Mouse (Mus musculus) limb, embryonic 13.5 days (tissue): ENCODE measurements at regions not wholly inside any gene's neighbourhood (a gene's known extent, or its start where the extent isn't known, plus 50 kb on each side); places are given as distances from the start of the nearest gene placed in this dataset.

Source experiments
- ATAC-seq: fragments of 200-750 bp; cut with Nextera tagmentation; 2 replicates; pipeline ENCODE4 v1.8.0; 2017; ENCODE audit warnings: low read depth, moderate number of reproducible peaks, moderate TSS enrichment; ENCODE audit not compliant: low FRiP score
- H3K27ac ChIP-seq: fragments of 300-500 bp; sonication (generic); 2 replicates; pipeline ENCODE4 v1.5.1; 2015; ENCODE audit warnings: inconsistent platforms, mild to moderate bottlenecking, moderate library complexity
- H3K27me3 ChIP-seq: fragments of 300-500 bp; sonication (generic); 2 replicates; pipeline ENCODE4 v1.6.1; 2015; ENCODE audit warnings: mild to moderate bottlenecking, inconsistent platforms
- H3K36me3 ChIP-seq: fragments of 300-500 bp; sonication (generic); 2 replicates; pipeline ENCODE4 v1.6.1; 2015; ENCODE audit warnings: inconsistent platforms, mild to moderate bottlenecking, moderate library complexity
- H3K4me1 ChIP-seq: fragments of 300-500 bp; sonication (generic); 2 replicates; pipeline ENCODE4 v1.6.1; 2015; ENCODE audit warnings: inconsistent platforms
- H3K4me2 ChIP-seq: fragments of 300-500 bp; sonication (generic); replicated peaks from 2 replicates; pipeline ENCODE4 v1.6.1; 2015; ENCODE audit warnings: inconsistent platforms, mild to moderate bottlenecking, moderate library complexity
- H3K4me3 ChIP-seq: fragments of 300-500 bp; sonication (generic); 2 replicates; pipeline ENCODE4 v1.5.1; 2015; ENCODE audit warnings: moderate library complexity, mild to moderate bottlenecking, inconsistent platforms
- H3K9ac ChIP-seq: fragments of 300-500 bp; sonication (generic); 2 replicates; pipeline ENCODE4 v1.6.1; 2015; ENCODE audit warnings: mild to moderate bottlenecking, inconsistent platforms
- H3K9me3 ChIP-seq: fragments of 300-500 bp; sonication (generic); 2 replicates; pipeline ENCODE4 v1.6.1; 2016; ENCODE audit warnings: inconsistent platforms
- WGBS: fragments of 180-500 bp; shearing (Covaris S2); methylation state at CpG from one replicate; pipeline ENCODE4 v1.1.7; 2015; 5-methylcytosine and 5-hydroxymethylcytosine counted together

DNA sequence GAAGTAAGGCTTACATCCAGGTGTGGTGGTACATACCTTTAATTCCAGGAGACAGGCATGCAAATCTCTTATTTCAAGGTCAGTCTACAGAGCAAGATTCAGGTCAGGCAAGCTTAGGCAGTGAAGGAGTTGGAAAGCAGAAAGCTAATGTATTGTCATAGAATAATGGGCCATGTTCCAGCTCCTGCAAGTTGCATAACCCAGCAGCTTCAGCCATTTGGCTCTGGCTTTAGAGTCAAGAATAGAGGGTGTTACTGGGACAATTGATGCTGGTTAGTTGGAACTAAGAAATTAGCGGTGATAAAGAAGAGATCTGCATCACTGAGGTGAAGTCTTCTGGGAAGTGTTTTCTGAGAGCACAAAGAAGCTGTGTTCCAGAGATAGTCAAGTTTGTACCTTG lies 565.3 kb upstream of the Jag1 start:
- Histone ChIP-seq H3K9me3 (no peaks in the 10 kb centered on the region), H3K4me3 (no peak overlapping the region), H3K4me2 (no peak overlapping the region), H3K4me1 (no peaks in the 10 kb centered on the region), H3K9ac (no peak overlapping the region), H3K36me3 (no peaks in the 10 kb centered on the region; the same call in 1 of the 2 replicates), H3K27me3 (no peaks in the 10 kb centered on the region), H3K27ac (no peak overlapping the region)
- 100% methylated on average over 1 of the region's 1 CpGs for WGBS
- no peak for ATAC-seq

DNA sequence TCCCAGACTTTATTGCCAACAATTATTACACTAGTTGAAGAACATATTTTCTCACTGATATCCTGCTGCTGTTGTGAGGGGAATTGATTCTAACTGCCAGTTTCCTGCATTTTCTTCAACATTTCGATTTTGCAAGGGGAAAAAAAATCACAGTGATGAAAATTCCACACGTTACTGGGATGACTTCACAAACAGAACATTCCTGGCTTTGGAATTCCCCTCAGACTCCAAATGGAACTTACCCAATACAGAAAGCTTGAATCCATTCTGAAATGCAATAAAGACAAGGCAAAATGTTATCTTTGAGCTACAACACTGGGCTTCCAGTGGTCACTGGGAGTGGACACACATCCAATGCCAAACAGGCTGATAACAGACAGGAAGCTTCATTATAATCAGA lies 546.7 kb upstream of the Jag1 start:
- no peak overlapping the region for H3K4me2 ChIP-seq
- H3K27ac ChIP-seq, result no peak overlapping the region
- no peaks in the 10 kb centered on the region for H3K9me3 ChIP-seq
- peaks cover 5% of the 10 kb centered on the region; the same call in 1 of the 2 replicates for H3K4me1 ChIP-seq
- H3K36me3 ChIP-seq, result no peaks in the 10 kb centered on the region
- H3K9ac ChIP-seq, result no peak overlapping the region
- H3K4me3 ChIP-seq, result no peak overlapping the region
- no peak for ATAC-seq
- no peaks in the 10 kb centered on the region for H3K27me3 ChIP-seq
- 32% methylated on average over 2 of the region's 2 CpGs for WGBS

DNA sequence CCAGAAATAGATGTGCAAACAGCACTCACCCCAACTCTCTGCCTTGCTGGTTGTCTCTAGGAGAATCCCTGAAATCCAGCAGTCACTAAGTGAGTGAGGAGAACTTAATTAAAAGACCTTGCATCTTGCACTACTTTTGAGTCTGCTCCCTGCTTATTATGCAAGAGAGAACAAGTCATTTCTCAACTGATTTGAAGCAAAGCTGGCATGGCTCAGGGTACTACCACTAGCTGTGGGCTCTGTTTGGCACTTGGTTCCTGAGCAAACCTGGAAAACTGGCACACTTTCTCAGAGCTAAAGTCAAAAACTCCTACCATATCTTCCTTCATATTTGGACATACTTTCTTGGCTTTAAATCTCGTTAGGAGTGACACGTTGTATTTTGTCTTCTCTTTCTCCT lies 545.8 kb upstream of the Jag1 start:
- no peaks in the 10 kb centered on the region for H3K27me3 ChIP-seq
- no peak overlapping the region for H3K27ac ChIP-seq
- no peak overlapping the region for H3K4me3 ChIP-seq
- H3K4me2 ChIP-seq, result no peak overlapping the region
- H3K4me1 ChIP-seq, result peaks cover 5% of the 10 kb centered on the region; the same call in 1 of the 2 replicates
- no peaks in the 10 kb centered on the region for H3K36me3 ChIP-seq
- WGBS, result 98% methylated on average over 2 of the region's 2 CpGs
- ATAC-seq, result no peak
- H3K9me3 ChIP-seq, result no peaks in the 10 kb centered on the region
- H3K9ac ChIP-seq, result no peak overlapping the region

DNA sequence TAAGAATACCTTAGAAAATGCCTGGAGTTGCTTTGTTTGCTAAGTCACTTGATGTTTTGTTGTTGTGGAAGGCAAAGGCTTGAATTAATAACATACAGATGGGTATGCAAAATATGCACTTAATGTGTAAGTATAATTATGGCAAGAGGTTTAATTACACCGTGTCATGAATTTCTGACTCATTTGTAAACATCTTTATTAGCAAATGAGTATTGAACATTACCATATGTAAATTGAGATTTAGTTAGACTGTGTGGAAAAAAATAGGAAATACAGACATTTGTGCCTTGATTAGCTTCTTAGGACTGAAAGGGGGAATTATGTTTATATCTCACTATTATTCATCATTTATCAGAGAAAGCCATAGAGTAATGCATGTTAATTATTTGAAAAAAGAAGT lies 544.0 kb upstream of the Jag1 start:
- no peak for ATAC-seq
- Histone ChIP-seq H3K27ac (no peak overlapping the region), H3K27me3 (no peaks in the 10 kb centered on the region), H3K4me3 (no peak overlapping the region), H3K4me1 (peaks cover 5% of the 10 kb centered on the region; the same call in 1 of the 2 replicates), H3K36me3 (no peaks in the 10 kb centered on the region), H3K9ac (no peak overlapping the region), H3K9me3 (no peaks in the 10 kb centered on the region), H3K4me2 (no peak overlapping the region)
- WGBS, result 80% methylated on average over 1 of the region's 1 CpGs

DNA sequence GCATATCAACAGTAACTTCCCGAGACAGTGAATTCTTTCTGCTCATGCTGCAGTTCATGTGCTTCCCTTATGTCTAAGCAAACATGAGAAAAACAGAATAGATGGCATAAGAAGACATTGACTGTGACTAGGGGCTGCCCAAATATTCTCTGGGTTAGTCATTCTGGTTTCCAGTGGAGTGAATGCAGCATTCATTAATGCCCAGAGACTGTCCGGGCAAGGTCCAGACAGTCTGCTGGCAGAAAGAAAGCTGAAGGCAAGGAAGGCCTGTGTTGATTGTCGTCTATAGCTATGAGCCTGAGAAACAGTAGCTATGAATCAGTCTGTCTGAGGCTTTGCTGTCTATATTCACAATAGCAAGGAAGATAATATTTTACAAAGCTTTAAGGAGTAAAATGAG lies 537.9 kb upstream of the Jag1 start:
- no peaks in the 10 kb centered on the region for H3K27me3 ChIP-seq
- H3K9ac ChIP-seq, result no peak overlapping the region
- ATAC-seq, result no peak
- no peaks in the 10 kb centered on the region for H3K36me3 ChIP-seq
- H3K4me3 ChIP-seq, result no peak overlapping the region
- no peak overlapping the region for H3K4me2 ChIP-seq
- WGBS, result 87% methylated on average over 3 of the region's 3 CpGs
- no peaks in the 10 kb centered on the region for H3K4me1 ChIP-seq
- no peaks in the 10 kb centered on the region; the same call in 1 of the 2 replicates for H3K9me3 ChIP-seq
- H3K27ac ChIP-seq, result no peak overlapping the region

DNA sequence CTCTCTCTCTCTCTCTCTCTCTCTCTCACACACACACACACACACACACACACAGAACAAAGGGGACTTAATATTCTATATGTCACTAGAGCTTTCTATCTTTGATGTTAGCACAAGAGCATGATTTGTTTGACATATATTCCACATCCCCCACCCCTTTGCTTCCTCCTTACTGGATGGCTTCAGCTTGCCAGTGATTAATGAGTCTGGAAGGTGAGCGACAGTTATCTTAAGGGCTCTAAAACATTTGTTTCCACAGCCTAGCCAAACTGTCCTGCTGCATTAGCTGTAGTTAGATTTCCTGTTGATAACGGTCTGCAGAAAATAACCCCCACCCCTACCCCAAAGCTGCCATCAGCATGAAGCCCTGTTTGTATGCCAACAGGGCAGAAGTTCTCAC lies 527.7 kb upstream of the Jag1 start:
- WGBS, result 38% methylated on average over 2 of the region's 2 CpGs
- H3K36me3 ChIP-seq, result no peaks in the 10 kb centered on the region
- no peak overlapping the region for H3K4me3 ChIP-seq
- no peak for ATAC-seq
- H3K9ac ChIP-seq, result no peak overlapping the region
- no peaks in the 10 kb centered on the region for H3K9me3 ChIP-seq
- H3K27me3 ChIP-seq, result no peaks in the 10 kb centered on the region
- no peak overlapping the region for H3K27ac ChIP-seq
- H3K4me1 ChIP-seq, result no peaks in the 10 kb centered on the region
- no peak overlapping the region for H3K4me2 ChIP-seq

DNA sequence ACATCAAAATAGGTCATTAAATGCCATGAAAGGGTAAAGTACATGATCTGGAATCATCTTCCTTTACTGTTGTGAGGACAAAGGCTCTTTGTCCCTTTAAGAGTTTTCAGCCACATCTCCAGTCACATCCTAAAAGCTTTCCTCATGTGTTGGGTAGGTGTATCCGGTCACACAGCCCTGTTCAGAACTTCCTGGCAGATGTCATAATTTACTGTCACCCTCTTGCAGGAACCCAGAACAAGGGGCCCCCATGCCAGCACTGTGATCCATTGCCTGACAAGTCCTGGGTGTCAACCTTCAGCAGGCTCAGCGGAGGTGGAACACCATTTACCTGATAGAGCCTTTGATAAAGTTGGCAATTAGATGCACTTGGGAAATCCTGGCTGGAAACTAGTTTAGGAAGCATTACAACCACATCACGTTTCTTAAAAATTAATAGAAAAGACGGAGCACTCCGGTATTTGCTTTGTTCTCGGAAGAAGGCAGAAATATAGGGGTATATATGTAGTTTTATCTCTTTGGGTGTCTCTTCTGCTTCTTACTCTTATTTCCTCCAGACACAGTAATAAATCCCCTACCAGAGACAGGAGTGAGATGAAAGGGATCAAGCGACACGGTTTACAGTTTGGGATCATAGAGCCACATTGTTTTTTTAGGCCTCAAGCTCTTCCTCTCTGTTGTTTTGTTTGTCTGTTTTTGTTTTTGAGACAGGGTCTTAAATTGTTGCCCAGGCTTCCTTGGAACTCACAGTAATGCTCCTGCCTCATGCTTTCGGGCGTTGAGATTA lies 527.0 kb upstream of the Jag1 start:
- Histone ChIP-seq H3K9ac (no peak overlapping the region), H3K36me3 (no peaks in the 10 kb centered on the region), H3K27ac (no peak overlapping the region), H3K27me3 (no peaks in the 10 kb centered on the region), H3K4me3 (no peak overlapping the region), H3K4me2 (no peak overlapping the region), H3K4me1 (no peaks in the 10 kb centered on the region), H3K9me3 (no peaks in the 10 kb centered on the region)
- no peak for ATAC-seq
- 44% methylated on average over 10 of the region's 10 CpGs for WGBS

DNA sequence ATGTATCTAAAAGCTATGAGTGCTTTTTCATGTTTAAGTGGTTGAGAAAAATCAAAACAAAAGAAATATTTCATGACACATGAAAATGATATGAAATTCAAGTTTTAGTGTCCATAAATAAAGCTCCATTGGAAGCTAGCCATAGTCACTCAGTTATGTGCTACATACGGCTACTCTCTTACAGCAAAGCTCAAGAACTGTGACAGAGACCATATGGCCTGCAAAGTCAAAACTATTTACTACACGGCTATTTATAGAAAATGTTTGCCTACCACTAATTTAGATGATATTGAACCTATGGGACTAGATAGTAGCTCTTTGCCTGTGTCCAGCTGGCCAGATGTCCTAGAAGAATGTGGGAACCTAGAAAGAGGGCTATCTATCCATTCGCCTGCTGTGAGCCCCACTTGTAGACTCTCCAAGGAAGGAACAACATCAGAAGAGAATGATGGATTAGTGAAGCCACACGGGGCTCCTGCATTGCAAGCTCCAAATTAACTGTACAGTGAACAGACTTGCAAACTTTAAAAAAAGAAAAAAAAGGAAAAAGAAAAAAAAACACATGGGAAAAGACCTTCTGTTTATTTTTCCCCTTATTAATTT lies 518.7 kb upstream of the Jag1 start:
- 51% methylated on average over 4 of the region's 4 CpGs for WGBS
- Histone ChIP-seq H3K27ac (no peak overlapping the region), H3K9ac (no peak overlapping the region), H3K27me3 (no peaks in the 10 kb centered on the region), H3K4me3 (no peak overlapping the region), H3K4me1 (no peaks in the 10 kb centered on the region), H3K36me3 (no peaks in the 10 kb centered on the region), H3K9me3 (no peaks in the 10 kb centered on the region), H3K4me2 (no peak overlapping the region)
- ATAC-seq, result no peak

DNA sequence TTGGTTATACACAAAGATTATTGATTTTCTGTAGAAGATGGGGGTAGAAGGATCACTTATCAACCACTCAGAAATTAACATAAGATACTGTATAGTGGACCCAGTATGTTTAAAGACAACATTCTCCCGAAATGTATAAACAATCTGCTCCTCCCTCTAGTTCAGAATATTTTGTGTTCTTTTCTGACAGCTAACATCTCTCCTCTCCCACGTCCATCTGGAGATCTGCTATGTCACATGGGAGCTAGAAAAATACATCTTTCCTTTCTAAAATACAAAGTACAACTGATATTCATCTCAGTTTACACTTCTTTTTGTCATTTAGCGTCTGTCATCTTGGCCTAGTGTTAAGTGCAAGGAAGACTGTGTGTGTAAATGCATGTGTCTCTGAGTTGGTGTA lies 500.2 kb upstream of the Jag1 start:
- Histone ChIP-seq H3K9ac (no peak overlapping the region), H3K9me3 (no peaks in the 10 kb centered on the region), H3K4me3 (no peak overlapping the region), H3K27ac (no peak overlapping the region), H3K4me1 (no peaks in the 10 kb centered on the region), H3K27me3 (no peaks in the 10 kb centered on the region), H3K4me2 (no peak overlapping the region), H3K36me3 (no peaks in the 10 kb centered on the region)
- WGBS, result 83% methylated on average over 3 of the region's 3 CpGs
- ATAC-seq, result no peak

DNA sequence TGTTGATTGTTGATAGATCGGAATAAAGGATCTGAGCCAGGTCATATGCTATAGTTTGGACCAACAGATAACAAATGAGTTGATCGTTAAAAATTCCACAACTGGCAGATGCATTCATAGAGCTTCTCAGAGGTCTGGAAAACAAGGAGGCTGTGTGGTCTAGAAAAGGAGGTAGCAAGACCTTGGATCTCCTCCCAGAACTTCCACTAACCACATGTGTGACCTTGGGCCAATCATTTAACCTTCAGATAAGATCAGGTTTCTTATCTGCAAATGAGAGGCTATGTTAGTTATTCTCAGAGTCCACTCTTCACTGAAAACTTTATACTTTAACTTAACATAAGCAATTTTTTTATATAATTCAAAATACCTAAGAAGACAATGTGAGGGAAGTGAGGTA lies 497.3 kb upstream of the Jag1 start:
- H3K4me1 ChIP-seq, result no peaks in the 10 kb centered on the region
- H3K9me3 ChIP-seq, result no peaks in the 10 kb centered on the region
- no peak overlapping the region for H3K4me3 ChIP-seq
- H3K9ac ChIP-seq, result no peak overlapping the region
- H3K27ac ChIP-seq, result no peak overlapping the region
- WGBS, result 92% methylated on average over 2 of the region's 2 CpGs
- no peaks in the 10 kb centered on the region for H3K27me3 ChIP-seq
- ATAC-seq, result no peak
- H3K4me2 ChIP-seq, result no peak overlapping the region
- H3K36me3 ChIP-seq, result no peaks in the 10 kb centered on the region

DNA sequence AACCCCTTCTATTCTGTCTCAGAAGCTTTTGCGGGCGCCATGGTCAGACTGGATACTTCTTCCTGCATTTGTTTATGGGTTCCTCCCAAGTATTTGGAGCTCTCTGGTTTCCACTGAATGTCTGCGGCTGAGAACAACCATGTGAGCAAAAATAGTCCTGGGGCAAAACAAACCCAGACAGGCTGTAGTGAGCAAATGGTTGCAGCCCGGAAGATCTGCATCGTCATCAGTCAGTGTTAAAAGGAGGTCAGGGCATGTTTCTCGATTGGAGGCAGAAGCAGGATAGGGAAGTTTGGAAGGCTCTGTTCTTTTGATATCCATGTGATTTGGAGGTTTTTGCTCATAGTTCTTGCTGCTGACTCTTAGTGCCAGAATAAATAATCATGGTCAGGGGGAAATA lies 492.1 kb upstream of the Jag1 start:
- Histone ChIP-seq H3K9ac (no peak overlapping the region), H3K27ac (no peak overlapping the region), H3K36me3 (no peaks in the 10 kb centered on the region), H3K4me3 (no peak overlapping the region), H3K4me2 (no peak overlapping the region), H3K27me3 (no peaks in the 10 kb centered on the region), H3K4me1 (no peaks in the 10 kb centered on the region), H3K9me3 (no peaks in the 10 kb centered on the region)
- no peak for ATAC-seq
- WGBS, result 50% methylated on average over 6 of the region's 6 CpGs

DNA sequence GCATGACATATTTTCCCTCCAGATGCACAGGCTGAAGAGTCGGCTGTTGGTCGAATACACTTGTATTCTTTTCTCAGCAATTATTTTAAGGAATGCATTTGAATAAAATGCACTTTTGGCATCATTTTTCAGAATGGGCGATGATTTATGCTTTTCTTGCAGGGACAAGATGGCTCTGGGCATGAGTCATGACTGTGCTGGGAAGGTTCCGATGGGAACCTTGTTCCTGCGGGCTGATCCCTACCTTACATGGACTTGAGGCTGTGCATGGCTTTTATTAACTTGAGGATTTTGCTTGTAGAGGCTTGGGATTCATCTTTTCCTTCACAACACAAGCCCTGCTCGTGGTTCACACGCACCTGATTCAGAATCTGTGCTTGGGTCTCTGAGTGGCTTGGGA lies 481.7 kb upstream of the Jag1 start:
- H3K27ac ChIP-seq, result no peak overlapping the region
- H3K4me1 ChIP-seq, result no peaks in the 10 kb centered on the region
- no peak overlapping the region for H3K4me3 ChIP-seq
- WGBS, result 76% methylated on average over 7 of the region's 7 CpGs
- no peaks in the 10 kb centered on the region for H3K36me3 ChIP-seq
- H3K4me2 ChIP-seq, result no peak overlapping the region
- H3K9me3 ChIP-seq, result no peaks in the 10 kb centered on the region
- no peaks in the 10 kb centered on the region for H3K27me3 ChIP-seq
- H3K9ac ChIP-seq, result no peak overlapping the region
- no peak for ATAC-seq

DNA sequence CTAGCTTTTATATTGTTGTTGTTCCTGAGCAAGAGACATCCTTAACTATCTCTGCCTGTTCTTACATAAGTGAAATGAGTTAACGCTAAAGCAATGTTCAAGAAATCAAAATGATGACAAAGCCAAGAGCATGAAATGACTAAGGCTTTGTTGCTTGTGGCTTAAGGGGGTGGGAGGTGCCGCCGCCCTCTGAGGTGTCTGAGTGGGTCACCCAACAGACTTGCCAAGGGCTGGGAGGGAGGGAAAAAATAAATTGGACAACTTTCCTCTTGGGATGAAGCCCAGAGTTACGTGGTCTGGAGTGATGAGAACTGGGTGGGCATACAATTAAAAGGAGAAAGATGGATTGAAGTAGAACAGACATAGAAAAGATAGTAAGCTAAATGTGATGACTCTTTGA lies 478.1 kb upstream of the Jag1 start:
- no peak for ATAC-seq
- no peak overlapping the region for H3K27ac ChIP-seq
- H3K9ac ChIP-seq, result no peak overlapping the region
- no peak overlapping the region for H3K4me2 ChIP-seq
- no peaks in the 10 kb centered on the region for H3K27me3 ChIP-seq
- H3K9me3 ChIP-seq, result no peaks in the 10 kb centered on the region
- H3K36me3 ChIP-seq, result no peaks in the 10 kb centered on the region
- H3K4me3 ChIP-seq, result no peak overlapping the region
- 95% methylated on average over 4 of the region's 4 CpGs for WGBS
- no peaks in the 10 kb centered on the region for H3K4me1 ChIP-seq
